Mouse (Mus musculus) 416B (cell line): ENCODE measurements at regions not wholly inside any gene's neighbourhood (a gene's known extent, or its start where the extent isn't known, plus 50 kb on each side); places are given as distances from the start of the nearest gene placed in this dataset.
A peak's percentile ranks its signal among the peaks of the same experiment; 100 is the strongest.

ENCODE experiments used
- DNase-seq: peaks from one replicate; pipeline ENCODE4 v3.0.0; 2011; ENCODE audit warnings: low read depth

DNA sequence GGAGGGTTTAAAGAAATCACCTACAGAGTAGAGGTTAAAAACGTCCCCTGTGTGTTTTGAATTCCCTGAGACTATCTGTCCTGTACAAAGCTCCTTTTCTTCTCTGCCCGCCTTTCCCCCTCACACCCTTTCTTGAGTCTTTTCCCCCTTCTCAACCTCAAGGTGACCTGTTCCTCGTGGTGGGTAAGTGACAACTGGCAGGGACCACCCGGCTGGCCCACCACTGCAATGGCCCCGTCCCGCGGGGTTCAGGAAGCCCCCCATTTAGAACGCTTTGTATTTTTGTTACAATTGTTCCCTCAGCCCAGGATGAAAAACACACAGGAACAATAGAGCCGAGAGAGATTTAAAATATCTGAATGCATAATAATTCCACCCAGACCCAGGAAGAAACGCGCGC, 272.9 kb upstream of the Sox2 start:
- no peak for DNase-seq

DNA sequence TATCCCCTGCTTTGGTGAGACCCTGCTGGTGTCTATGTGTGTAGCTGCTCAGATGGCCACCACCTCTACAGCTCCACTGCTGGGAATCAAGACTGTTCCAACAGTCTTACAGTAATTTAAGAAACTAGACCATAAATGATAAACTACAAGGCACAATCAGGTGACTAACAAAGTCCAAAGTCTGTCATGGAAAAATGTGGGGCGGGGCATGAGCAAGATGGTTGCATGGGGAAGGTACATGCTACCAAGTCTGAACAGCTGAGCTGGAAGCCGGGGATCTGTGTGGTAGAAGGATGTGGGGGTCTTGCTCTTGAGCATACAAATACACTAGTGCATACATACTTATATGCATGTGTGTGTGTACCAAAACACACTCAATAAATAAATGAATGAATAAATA, 278.8 kb upstream of the Sox2 start:
- DNase-seq: no peak

DNA sequence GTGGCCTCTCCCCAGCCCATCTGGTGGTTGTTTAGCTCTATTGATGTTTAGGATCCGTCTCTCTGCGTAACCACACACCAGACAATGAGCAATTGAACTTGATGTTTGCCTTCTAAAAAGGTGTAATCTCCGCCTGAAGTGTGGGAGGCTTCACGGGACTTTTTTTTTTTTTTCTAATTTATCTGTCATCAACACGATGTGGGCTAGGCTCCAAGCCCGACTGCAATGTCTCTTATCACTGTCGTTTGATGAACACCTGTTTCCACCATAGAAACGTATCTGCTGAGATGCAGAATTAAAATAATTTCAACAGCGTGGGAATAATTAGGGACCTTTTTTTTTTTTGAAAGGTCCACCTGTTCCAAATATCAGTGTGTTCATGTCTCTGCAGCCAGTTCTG, 257.0 kb upstream of the Dnajc19 start:
- DNase-seq: no peak

DNA sequence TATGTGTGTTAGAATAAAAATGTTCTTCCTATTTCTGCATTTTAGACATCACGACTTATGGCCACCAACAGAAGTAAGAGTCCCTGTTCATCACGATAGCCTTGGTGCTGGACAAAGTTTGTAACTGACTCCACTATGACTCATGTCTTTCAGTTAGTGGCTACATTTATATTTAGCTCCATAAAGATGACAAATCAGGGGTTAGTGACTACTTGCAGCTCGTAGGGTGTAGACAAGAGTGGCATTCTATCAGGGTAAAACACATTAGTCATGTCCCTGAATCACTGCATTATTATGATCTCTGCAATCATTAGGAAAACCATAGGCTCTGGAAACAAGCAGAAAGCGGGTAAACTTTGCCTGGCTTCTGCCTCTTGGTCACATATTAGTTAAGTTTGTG, 252.4 kb upstream of the Dnajc19 start:
- DNase-seq: peak; percentile 7

DNA sequence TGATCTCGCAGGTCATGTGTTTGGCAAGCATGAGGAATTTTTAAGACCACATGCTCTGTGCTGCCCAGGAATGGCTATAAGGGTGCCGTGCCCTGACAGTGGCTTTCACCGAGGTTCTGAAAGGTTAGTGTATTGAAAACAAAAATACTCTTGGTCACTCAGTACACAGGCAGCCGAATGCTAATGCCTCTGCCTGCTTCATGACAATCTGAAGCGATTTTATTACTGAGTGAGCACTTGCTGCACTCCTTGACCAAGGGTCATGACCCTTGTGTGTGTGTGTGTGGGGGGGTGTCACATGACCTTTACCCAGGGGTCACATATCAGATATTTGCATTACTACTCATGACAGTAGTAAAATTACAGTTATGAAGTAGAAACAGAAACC, 250.8 kb upstream of the Dnajc19 start:
- DNase-seq: no peak

DNA sequence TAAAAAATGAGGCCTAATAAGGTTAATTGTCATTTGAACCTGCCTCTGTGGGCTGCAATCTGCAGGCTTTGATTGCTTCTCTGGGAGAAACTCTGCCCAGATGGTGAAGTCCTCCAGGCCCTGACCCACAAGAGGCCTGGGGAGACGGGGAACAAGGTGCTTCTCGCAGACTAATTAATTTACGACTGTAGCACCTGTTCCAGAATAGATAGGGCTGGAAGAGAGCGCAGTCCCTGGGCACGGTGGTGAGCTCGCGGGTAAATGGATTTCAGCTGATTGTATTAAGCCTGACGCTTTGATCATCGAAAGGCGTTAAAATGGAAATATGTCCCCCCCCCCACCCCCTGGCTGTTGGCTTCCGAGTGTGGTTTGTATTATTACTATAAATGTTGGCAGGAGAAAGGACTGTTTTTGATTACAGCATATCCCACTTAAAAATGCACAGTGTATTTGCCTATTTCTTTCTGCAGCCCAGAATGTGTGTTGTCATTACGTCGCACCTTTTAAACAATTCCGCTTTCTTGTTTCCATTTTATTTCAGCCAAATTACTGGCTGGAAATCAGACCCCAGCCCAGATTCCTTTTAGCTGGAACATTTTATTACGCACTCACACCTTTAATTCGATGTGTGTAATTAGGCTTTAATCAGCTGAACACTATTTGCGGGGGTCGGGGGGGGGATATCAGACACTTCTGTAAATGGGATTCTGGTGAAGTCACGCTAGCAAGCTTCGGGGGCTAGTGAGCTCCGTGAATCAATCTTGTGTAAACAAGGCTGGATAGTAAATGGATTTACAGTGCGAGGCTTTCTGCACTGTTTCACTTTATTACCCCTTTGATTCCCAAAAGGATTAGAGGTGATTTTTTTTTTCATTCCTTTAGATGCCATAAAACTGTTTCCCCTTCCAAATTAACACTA, 250.1 kb upstream of the Dnajc19 start:
- no peak for DNase-seq

DNA sequence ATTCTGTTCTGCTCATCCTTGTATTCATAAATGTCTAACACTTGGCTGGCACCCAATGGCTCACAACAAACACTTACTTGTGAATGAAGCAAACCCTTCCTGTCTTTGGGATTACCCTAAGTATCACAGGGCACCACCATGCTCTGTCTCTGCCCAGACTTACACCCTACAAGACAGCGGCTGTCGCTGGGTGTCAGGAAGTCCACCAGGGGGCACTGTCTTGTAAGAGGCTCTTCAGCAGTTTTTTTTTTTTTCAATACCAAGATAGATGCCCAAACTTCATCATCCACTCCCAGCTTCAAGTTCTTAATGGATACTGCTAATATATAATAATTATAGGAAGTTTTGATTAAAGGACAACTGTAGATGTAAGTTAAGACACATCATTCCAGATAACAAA, 247.7 kb upstream of the Dnajc19 start:
- peak; percentile 3 for DNase-seq

DNA sequence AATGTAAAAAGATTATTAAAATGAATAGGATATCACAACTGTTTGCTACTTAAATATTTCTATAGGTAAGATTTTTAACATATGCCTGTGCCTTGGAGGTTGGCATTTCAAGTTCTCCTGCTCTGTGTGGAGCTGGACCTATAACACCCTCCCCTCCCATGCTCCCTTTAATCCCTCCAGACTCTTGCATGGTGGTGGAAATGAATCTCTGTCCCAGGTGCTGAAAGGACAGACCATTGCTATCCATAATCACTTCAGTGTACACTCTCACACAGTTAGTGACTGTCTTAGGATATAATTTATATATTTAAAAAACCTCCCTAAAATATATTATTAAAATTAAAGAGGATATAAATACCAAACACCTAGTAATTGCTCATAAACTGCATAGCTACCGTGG, 244.5 kb upstream of the Dnajc19 start:
- no peak for DNase-seq

DNA sequence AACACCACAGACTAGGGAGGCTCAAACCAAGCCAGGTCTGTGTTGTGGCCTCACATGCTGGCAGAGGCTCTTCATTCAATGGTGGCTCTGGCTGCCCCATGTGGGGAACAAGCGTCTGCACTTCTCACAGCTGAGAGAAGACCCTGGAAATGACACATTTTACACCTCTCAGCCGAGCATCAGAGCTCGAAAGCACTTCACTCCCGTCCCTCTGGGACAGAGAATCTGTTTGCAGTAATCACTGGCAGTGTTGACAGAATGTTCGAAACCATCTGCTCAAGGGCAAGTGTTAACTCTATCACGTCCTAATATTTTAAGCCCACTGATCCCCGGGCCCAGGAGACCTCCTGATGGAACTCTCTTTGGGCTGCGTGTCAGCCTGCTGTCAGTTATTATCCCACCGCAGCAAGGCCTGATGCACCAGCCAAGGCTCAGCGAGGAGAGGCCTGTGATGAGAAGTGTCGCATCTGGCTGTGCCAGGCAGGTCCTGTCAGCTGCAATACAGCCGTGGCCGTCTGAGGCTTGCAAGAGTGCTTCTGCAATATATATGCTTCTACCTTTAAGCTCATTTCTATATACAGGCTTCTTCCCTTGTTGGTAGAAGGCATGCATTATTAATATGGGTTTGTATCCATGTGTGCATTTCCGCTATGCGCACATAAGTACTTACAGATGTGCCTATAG, 241.5 kb upstream of the Dnajc19 start:
- no peak for DNase-seq

DNA sequence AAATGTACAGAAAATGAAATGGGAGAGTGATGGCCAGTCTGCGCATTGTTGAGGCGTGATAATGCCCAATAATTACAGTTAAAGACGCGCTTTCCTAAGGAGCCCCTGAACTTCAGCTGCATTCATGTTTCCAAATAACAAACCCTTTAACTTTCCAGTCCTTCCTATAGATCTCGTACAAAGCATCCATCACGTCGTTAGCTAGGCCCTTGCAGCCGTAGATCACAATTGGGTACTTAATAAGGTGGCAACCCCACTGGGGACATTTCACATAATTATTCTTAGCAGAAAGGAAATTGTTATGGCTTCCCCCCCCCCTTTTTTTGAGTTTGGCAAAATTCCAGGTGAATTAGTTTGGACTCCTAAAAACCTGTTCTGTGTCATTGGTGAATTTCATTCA, 233.7 kb upstream of the Dnajc19 start:
- DNase-seq: no peak

DNA sequence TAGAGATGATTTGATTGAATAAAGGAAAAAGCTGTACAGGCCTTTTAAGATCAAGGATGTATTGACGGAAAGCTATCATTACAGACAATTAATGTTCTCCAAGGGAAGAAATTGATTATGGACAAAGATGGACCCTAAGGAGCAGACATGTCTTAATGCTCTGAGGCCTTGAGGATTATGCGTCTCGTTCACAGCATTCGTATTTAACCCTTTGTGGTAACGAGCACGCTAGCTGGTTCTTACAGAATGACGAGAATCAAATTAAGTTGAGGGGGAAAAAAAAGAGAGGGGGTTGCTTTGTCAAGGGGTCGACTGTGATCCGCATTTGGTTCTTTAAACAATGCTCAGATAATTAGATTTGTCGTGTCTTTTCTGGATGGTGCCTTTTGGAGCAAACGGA, 233.3 kb upstream of the Dnajc19 start:
- no peak for DNase-seq

DNA sequence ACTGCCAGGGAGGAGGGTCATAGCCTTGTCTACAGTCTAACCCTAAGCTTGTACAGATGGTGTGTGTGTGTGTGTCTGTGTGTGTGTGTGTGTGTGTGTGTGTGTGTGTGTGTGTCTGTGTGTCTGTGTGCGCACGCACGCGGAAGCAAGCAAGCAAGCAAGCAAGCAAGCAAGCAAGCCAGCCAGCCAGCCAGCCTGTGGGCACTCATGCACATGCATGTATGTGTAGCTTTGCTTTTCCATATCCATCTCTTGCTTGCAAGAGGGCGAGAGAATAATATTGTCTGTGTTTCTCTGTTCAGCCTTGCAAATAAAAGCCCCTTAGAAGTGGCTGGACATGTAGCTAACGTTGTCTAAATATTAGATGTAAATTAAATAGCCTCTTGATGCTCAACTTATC, 230.8 kb upstream of the Dnajc19 start:
- no peak for DNase-seq

DNA sequence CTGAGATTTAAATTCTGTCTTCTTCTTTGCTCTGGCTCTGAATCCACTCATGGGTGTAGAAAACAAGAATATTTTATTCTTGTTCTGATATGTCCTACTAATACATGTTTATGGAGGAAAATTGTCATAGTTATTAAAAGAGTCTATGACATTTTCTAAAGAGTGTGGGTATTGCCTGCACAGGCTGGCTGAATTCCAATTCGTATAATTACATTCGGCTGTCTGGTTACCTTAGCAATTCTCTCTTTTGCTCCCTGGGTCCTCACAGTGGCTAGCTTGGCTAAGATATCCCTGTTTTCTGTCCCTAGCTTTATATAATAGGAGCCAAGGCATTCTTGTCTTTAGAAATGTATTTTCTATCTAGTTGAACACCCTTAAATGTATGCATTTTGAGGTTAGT, 218.5 kb upstream of the Dnajc19 start:
- DNase-seq: no peak

DNA sequence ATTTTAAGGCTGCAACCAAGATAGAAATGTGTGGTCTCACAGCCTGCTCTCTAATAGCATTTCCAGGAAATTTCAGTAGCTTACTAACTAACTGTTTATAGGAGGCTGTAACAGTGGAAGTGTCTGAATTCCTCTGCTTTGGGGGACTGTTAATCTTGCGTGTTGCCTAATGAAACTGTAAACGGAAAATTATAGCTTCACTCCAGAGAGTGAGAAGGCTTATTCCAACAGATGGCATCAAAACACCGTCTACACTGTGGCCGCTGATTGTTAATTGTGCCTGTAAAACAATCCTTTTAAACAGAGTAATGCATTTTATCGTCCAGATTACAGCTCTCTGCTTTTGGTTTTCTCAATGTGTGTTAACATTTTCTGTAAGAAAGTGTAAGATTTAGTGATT, 206.7 kb upstream of the Dnajc19 start:
- no peak for DNase-seq

DNA sequence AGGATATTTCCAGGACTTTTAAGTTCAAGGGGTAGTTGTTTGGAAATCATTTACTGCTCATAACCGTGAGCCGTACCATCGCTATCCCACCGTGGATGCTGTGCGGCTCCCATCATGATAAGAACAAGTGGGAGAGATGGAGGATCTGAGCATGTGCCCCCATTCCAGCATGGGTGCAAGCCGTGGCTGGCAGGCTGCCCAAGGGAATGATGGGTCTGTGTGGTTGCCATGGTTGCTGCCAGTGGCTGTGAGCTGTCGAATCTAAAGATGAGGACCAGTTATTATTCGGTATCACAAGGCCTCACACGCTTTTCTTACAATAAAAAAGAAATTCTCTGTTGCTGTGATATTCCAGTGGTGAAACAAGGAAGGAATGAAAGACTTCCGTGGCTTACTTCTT, 189.0 kb upstream of the Dnajc19 start:
- DNase-seq: no peak

DNA sequence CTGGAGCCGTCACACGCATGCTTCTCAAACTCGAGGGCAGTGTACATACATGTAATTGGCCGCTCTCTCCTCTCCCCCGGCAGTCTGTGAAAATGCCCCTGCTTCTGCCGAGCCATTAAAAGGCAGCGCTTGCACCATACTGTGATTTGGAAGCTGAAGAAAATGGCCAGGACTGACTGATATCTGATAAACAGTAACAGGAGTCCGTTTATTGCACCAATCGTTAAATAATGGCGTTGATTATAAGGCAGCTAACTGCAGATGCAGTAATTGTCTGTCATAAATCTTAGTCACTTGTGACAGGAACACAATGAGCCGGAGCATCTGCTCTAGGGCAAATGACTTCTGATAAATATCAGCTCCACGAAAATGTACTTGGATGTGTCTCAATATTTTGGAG, 185.3 kb upstream of the Dnajc19 start:
- DNase-seq: no peak

DNA sequence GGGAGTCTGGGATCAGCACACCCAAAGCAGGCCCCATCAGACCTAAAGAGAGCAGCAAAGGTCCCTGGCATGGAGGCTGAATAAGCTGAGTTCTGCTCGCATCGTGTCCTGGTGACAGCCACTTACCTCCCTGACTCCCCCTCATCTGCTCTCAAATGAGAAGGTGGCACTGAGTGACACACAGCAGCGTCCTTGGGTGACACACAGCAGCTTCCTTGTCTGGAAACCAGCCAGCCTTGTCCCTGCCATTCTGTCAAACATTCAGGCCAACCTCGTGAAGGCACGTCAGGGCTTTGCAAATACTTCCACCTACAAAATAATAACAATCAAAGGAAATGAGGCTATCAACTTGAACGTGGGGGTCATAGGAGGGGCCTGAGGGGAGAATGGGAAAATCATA, 183.7 kb upstream of the Dnajc19 start:
- no peak for DNase-seq

DNA sequence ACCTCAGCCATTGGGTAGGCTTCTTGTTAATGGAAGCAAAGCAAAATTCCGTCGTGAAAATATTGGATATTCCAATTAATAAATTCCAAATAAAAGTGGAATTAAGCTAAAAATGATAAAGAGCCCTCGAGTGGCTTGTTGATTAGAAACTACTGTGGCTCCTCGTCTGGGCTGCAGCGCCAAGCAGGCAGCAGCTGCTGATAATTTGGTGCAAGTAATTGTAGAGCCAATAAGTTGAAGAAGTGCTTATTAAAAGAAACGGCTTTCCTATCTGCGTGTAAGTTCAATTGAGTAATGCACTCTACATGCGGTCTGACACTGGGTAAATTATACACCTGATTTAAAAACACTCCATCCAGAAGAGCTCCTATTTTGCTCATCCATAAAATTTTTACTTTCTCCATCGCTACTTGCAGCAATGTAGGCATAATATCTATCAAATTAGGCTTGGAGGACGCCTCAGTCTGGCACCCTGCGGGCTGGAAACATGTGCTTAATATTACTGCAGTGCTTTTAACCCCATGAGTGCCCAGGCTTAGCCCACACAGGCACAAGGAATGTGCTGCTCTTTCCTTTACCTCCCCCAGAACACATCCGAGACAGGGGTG, 171.7 kb upstream of the Dnajc19 start:
- DNase-seq: no peak

DNA sequence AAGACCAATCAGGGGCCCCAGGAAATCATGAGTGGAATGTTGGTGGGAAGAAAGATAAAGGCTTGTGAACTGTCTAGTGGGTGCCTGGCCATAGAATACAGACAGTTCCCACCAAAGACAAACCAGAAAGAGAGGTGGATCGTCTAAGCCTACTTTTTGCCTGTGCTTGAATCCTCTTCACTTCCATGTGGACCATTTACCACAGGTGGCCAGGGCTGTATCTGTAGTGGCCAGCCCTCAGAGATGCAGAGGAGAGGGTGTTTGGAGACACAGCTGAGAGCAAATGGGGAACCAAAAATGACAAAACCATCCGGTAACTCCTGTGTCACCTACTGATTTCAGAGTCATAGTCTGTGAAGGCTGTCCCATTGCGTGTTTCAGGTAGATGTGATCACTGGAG, 161.0 kb upstream of the Dnajc19 start:
- no peak for DNase-seq

DNA sequence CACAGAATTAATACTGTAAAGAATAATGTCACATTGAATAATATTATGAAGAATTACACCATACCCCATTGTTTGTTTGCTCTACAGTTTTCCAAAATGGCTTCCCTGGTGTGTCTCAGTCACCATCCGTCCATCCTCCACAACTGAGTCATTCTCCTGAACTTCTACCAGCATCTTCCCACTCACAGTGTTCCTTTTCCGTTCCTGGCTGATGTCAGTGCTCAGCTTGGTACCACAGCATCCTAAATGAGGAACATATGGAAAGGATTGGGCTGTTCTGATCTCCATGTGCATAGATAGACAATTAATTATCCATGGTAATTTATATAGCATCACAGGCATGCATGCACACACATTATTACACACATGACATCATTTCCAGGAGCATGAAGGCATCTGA, 158.9 kb upstream of the Dnajc19 start:
- DNase-seq: no peak

DNA sequence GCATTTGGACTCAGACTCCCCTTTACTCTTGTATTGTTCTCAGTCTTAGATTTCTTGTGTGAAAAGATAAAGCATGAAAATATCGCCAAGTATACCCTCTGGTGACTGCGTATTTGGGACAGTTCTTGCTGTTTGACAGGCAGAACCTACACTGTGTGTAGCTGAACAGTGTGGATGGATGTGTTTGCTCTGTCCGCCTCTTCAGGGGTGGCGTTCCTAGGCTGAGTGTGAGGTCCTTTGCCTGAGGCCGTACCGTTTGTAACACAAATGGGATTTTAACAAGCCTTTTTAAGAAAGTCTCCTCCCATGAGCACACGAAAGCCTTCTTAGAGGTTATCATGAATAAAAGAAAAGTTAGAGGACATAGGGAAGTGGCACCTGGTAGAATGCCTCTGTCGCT, 153.3 kb upstream of the Dnajc19 start:
- DNase-seq: no peak

DNA sequence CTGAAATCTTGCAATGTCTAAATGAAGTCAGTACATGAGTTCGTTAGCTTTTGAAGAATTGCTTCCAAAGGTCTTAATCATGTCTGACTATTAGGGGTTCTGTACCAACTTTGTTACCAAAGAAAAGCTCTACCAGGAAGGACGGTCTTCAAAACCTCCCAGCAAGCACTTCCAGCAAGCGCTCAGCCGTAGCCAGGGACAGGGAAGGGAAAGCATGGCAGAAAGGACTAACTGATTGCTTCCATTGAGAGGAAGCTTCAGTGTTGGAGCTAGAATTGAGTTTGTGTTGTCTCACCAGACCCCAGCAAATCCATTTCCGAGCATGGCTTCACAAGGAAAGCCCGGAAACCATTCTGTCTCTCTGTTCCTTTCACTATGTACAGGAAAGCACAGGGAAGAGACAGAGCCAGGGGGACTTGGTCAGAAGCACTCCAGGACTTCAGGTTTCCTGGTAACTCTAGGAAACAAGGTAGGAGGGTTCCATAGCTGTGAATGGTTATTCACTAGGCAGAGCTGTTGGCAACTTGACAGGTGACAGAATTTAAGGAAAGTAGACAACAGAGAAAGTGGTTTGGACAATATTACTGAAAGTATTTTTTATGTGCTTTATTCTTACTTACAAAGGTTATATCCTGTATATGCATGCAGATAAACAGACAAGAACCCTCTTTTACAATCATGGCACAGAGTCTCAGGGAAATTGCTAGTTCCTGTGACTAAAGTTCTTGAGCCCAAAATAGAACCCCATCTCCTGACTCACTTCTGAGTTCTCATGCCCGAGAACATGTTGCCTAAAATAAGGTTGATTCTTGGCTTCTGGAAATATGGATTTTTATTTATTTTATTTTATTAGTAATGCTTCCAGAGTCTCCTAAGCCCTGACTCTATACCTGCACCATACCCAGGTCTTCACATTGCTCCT, 151.5 kb upstream of the Dnajc19 start:
- no peak for DNase-seq
